Mouse (Mus musculus): ENCODE measurements around the gene Eya3.
"Not testable (repeated sequence)": the region's sequence is repeated elsewhere in the genome, so short reads cannot be mapped to it uniquely, and the experiment has no call there.

Eya3 gene

GRCm38 (mm10) chr4:132735894-132736293 lies 97.1 kb downstream of the Eya3 start:
- no peak for DNase-seq (ENCODE audit: extremely low spot score, low spot score)

- not testable (repeated sequence) for DNase-seq (ENCODE audit: extremely low spot score, low spot score)
Observed at GRCm38 (mm10) chr4:132737154-132737553, 98.4 kb downstream of the Eya3 start.

DNA sequence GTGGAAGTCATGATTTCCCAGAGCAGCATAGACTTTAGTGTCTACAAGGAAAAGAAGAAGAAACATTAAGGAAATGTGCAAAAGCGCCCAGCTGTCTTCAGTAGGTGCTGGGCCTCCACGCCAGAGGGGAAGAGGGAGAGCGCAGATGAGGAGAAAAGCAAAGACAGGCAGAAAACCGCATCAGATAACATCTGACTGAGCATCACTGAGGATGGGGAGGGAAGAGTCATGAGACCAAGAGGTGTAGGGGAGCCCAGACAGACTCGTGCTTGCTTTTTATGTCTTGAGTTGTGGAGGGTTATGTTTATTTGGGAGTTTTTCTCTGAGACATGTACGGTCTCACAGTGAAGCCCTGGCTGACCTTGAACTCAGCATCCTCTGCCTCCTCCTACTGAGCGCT lies 102.7 kb downstream of the Eya3 start:
- no peak for DNase-seq (ENCODE audit: extremely low spot score, low spot score)

GRCm38 (mm10) chr4:132743992-132744911 lies 105.5 kb downstream of the Eya3 start:
- DNase-seq (ENCODE audit: extremely low spot score, low spot score): no peak

GRCm38 (mm10) chr4:132746911-132747517 lies 108.2 kb downstream of the Eya3 start:
- no peak for DNase-seq (ENCODE audit: extremely low spot score, low spot score)

GRCm38 (mm10) chr4:132747664-132748259 lies 109.0 kb downstream of the Eya3 start:
- DNase-seq (ENCODE audit: extremely low spot score, low spot score): no peak

GRCm38 (mm10) chr4:132748778-132749177 lies 110.0 kb downstream of the Eya3 start:
- DNase-seq (ENCODE audit: extremely low spot score, low spot score): no peak

GRCm38 (mm10) chr4:132749258-132749982 lies 110.6 kb downstream of the Eya3 start:
- no peak for DNase-seq (ENCODE audit: extremely low spot score, low spot score)

GRCm38 (mm10) chr4:132752992-132753391 lies 114.2 kb downstream of the Eya3 start:
- no peak for DNase-seq (ENCODE audit: extremely low spot score, low spot score)

GRCm38 (mm10) chr4:132756974-132757373 lies 118.2 kb downstream of the Eya3 start, which contains the start of gene Smpdl3b:
Gene Smpdl3b (minus strand): TSS chr4:132757252.
- DNase-seq (ENCODE audit: extremely low spot score, low spot score): peak; percentile 79

GRCm38 (mm10) chr4:132757633-132758351 lies 119.0 kb downstream of the Eya3 start:
- DNase-seq (ENCODE audit: extremely low spot score, low spot score): no peak

GRCm38 (mm10) chr4:132760296-132760695 lies 121.5 kb downstream of the Eya3 start:
- DNase-seq (ENCODE audit: extremely low spot score, low spot score): no peak

DNA sequence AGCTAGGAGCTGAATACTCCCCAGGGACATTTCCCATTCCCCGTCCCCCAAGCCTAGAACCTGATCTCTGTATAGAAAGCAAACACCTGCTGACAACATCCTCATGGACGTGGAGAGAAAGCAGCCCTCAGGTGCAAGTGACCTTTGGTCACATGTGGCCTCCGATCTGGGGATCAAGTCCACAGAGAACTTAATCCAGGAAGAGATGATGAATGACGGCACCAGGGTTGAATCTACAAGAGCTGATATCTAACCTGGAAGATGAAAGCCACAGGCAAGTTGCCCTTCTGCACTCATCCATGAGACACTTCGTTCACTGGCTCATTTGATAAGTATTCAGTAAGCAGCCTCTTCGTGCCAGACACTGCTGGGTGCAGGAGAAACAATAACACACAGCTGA lies 123.8 kb downstream of the Eya3 start:
- no peak for DNase-seq (ENCODE audit: extremely low spot score, low spot score)

- DNase-seq (ENCODE audit: extremely low spot score, low spot score): not testable (repeated sequence)
Observed at GRCm38 (mm10) chr4:132763125-132763524, 124.3 kb downstream of the Eya3 start.

DNA sequence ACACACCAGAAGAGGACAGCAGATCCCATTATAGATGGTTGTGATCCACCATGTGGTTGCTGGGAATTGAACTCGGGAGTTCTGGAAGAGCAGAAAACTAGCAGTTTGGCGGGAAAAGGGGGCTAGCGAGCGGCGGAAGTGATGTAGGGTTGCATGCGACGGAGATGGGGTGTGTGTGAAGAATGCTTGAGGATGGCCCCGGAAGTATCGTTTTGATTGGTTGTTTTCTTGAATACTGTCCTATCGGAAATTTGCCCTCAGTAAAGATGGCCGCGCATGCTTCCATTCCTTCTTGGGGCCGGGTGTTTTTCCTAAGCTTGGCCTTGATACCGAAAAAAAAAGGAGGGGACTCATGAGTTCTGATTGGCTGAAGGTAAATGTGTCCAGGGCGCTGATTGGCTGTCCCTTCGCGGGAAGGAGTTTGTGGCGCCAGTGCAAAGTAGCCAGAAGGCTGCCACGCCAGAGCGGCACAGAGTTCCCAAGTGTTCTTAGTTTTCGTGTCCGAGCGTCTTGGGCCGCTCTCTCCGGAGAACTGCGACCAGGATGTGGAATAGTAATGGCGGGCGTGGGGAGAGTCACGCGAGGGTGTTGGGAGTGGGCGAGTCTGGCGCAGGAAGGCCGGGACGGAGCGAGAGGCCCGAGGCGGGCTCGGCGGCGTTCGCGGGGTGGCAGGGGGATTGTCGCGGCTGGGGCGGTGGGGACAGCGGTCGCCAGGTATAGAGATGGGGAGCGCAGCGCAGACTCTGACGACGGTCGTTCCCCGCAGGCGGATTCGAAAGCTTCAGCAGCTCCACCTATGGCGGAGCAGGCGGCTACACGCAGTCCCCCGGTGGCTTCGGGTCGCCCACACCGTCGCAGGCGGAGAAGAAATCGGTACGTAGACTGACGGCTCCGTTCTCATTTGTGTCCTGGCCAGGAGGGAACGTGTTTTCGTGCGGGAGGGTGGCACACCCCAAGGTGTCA lies 129.4 kb downstream of the Eya3 start, which contains the start of gene Rpa2:
Gene Rpa2, plus strand, starts transcription at position 419 of the 963 bp plus-strand sequence.
- peak; percentile 97 for DNase-seq (ENCODE audit: extremely low spot score, low spot score)

- no peak for DNase-seq (ENCODE audit: extremely low spot score, low spot score)
Observed at GRCm38 (mm10) chr4:132771776-132772175, 133.0 kb downstream of the Eya3 start.
